Mouse (Mus musculus) lung, postnatal 0 days (tissue): ENCODE measurements around the gene Trim62.

Experiments
- CTCF ChIP-seq: IDR thresholded peaks from 2 replicates; pipeline ENCODE4 v1.5.1; 2016; ENCODE audit warnings: antibody characterized with exemption, mild to moderate bottlenecking
- EP300 ChIP-seq: IDR thresholded peaks from 2 replicates; pipeline ENCODE4 v1.6.1; 2016; ENCODE audit warnings: antibody characterized with exemption, mild to moderate bottlenecking, control low read depth

GRCm38 (mm10) chr4:128947326-128947933 is 64.0 kb downstream of the Trim62 start:
- TF ChIP-seq CTCF (no peak), EP300 (no peak)
